Mouse (Mus musculus): Measurements from ENCODE around the gene Pif1. TPM values are rescaled to one million over a fixed set of nuclear protein-coding genes. Genes with fewer than 3 reads are reported as not detected.

The Pif1 gene
- total RNA-seq, 2 experiments from 2014 or later = 12.6 to 16.9 TPM

DNA sequence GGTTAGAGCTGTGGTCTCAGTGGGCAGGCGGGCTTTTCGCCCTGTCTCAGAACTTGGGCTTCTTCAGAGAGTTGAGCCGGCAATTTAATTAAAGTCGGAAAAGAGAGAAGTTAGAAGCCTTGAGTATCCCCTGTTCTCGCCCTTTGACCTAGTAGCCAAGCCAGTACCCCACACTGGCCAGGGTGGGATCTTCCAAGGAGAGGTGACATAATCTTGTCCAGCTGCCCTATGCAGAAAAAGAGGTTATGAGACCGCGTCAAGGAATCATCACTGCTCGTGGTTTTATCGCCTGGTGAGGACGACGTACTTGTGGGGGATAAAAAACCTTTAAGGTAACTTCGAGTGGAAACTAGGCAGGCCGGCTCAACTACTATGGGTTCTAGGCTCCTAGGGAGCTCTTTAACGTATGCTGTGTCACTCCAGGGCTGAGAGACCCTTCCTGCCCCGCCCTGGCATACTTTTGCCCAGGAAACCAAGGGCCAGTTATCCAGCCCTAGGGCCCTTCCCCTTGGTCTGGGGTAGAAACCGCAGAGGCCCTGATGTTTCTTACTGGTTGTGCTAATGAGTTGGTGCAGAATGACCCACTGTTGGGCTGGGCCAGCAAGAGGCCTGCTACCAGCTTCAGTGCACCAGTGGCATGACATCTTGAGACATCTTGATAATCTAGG lies 44.5 kb downstream of the Pif1 start:
- ATAC-seq (ENCODE audit: poor library complexity, severe bottlenecking) = no peak

DNA sequence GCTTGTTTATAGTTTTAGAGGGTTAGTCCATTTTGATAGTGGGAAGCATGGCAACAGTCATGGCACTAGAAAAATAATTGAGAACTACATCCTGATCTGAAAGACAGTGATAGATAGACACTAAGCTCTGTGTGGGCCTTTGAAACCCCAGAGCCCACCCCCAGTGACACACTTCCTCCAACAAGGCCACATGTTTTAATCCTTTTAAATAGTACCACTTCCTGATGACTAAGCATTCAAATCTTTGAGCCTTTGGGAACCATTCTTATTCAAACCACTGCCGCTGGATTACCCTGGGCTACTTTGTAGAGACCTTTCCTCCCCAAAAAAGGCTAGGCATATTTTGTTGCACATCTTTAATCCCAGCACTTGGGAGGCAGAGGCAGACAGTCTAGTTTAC lies 48.8 kb downstream of the Pif1 start:
- ATAC-seq (ENCODE audit: poor library complexity, severe bottlenecking) = no peak

DNA sequence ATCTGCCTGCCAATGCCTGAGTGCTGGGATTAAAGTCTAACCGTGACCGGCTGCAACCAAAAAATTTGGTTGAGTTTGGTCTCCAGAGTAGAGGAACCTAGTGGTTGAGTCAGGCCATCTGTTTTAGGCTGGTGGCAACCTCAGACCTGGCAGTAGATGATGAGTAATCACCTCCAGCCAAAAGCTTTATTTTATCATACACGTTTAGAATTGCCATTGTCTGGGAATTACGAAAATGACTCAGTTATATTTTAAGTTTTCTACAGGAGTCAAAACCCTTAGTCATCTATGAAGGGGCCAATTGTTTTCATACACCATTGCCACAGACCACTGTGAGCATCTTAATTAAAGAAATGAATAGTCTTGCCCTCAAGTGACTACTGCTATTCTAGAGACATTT lies 50.0 kb downstream of the Pif1 start:
- ATAC-seq (ENCODE audit: poor library complexity, severe bottlenecking) = no peak

DNA sequence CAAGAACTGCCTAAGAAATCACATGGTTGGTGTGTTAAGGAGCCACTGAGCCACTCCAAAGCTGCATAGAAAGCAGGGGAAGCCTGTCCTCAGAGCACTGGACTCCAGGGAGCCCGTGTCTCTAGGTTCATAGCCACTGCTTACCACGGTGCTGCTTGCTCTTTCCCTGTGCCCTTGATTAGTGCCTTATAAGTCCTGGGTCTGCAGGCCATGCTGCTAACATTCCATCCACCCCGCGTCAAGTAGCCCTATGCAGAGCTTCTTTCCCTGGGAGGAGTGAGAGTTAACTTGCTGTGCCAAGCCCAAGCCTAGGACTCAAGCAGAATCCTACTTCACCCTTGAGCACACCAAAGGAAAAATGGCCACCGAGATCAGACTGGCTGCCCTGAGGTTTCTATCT lies 52.1 kb downstream of the Pif1 start:
- ATAC-seq (ENCODE audit: poor library complexity, severe bottlenecking) = no peak

DNA sequence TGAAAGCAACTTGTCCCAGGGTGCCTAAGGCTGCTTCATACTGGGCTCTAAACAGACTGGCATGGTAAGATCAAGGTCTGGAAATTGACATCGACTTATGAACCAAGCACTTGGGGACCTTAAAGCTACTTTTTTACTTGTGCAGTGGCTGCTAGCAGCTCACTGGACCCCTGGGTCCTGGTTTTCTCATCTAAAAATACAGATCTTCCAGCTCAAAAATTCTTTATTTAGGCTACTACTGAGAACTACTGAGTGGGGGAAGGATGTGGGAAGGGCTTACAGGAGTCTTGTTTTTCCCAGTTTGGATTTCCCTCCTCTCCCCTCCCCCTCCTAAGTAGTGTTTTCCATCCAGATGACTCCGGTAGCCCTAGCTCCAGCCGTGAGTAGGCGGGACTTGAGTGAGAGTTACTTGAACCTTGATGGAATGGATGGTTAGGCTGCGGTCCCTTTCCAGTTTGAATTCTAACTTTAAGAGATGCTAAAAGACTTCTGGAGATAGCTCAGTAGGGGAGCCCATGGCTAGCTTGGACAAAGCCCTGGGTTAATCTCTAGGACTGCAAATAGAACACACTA lies 54.0 kb downstream of the Pif1 start:
- ATAC-seq (ENCODE audit: poor library complexity, severe bottlenecking) = no peak

DNA sequence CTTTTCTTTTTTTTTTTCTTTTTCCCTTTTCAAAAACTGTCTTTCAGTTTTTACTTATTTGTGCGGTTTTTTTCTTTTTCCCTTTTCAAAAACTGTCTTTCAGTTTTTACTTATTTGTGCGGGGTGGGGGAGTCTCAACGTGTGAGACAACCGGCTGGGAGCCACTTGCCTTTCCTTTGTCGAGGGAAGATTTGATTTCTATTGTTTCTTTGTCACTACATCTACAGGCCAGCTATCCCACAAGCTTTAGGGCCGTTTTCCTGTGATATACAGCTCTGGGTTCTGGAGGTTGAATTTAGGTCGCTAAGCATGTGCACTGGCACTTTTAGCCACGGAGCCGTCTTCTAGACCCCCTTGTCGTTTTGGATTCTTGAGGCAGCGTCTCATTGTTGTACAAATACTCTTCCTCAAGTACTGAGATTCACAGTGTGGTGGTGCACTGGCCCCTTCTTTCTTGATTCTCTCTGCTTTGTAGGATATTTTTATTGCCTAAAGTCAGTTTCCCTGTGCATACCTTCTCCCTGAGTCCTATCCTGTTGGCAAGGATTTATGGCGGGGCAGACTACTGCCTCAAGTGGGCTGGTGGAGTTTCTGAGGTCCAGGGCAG lies 54.6 kb downstream of the Pif1 start:
- ATAC-seq (ENCODE audit: poor library complexity, severe bottlenecking) = no peak

DNA sequence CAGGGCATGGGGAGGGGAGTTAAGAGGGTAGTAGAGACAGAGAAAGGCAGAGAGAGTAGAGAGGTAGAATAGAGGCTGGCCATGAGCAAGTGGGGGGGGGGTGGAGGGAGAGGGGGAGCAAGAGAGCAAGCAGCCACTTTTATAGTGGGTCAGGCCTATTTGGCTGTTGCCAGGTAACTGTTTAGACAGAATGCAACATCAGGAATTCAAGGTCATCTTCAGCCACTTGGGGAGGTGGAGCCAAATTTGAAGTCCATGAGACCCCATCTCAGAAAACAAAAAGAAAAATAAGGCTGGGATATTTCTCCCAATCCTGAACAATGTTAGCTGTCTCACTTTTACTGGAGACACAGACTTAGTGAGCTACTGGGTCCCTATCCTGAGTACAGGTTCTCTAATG lies 55.6 kb downstream of the Pif1 start:
- no peak for ATAC-seq (ENCODE audit: poor library complexity, severe bottlenecking)

DNA sequence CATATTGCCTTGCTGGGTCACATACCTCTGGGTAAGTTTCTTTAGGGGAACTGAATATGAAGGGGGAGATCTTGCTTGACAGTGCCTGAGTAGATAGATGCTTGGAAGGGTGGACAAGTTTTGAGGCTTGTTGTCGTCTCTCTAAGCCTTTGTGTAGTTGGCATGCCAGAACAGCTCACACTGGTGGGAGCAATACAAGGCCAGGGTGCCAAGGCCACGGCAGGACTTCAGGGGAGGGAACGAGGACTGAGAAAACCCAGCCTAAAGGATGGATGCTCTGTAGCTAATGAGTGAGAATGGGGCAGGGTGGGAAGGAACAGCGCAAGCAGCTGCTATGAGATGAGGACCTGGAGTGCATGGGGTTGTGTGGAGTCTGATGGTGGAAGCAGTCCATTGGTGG lies 58.0 kb downstream of the Pif1 start:
- no peak for ATAC-seq (ENCODE audit: poor library complexity, severe bottlenecking)

Other genes starting within 250 kb of the Pif1 start
- 14.3 and 15.6 TPM in 2 replicates for gene Pdcd7, start 241.1 kb upstream of the Pif1 start, total RNA-seq (2015)
- gene Pdcd7, start 241.1 kb upstream of the Pif1 start, total RNA-seq (2017) = 18.0 and 19.3 TPM in 2 replicates
- gene Ubap1l, start 226.1 kb upstream of the Pif1 start, total RNA-seq (2015) = 0.58 TPM in 1 of 2 replicates, not detected in the other
- 0.12 TPM in 1 of 2 replicates, not detected in the other for gene Ubap1l, start 226.1 kb upstream of the Pif1 start, total RNA-seq (2017)
- not detected in 2 replicates for gene Kbtbd13, start 195.5 kb upstream of the Pif1 start, total RNA-seq (2015)
- not detected in 2 replicates for gene Kbtbd13, start 195.5 kb upstream of the Pif1 start, total RNA-seq (2017)
- 0.25 TPM in 1 of 2 replicates, not detected in the other for gene Rasl12, start 188.7 kb upstream of the Pif1 start, total RNA-seq (2015)
- gene Rasl12, start 188.7 kb upstream of the Pif1 start, total RNA-seq (2017) = 0.07 and 0.41 TPM in 2 replicates
- gene Slc51b, start 164.2 kb upstream of the Pif1 start, total RNA-seq (2015) = not detected in 2 replicates
- not detected in 2 replicates for gene Slc51b, start 164.2 kb upstream of the Pif1 start, total RNA-seq (2017)
- gene Mtfmt, start 151.4 kb upstream of the Pif1 start, total RNA-seq (2015) = 12.2 and 20.5 TPM in 2 replicates
- 6.7 and 9.5 TPM in 2 replicates for gene Mtfmt, start 151.4 kb upstream of the Pif1 start, total RNA-seq (2017)
- gene Spg21, start 126.2 kb upstream of the Pif1 start, total RNA-seq (2015) = 80.8 and 81.1 TPM in 2 replicates
- 90.2 and 107 TPM in 2 replicates for gene Spg21, start 126.2 kb upstream of the Pif1 start, total RNA-seq (2017)
- gene Ankdd1a, start 67.0 kb upstream of the Pif1 start, total RNA-seq (2015) = not detected in 2 replicates
- gene Ankdd1a, start 67.0 kb upstream of the Pif1 start, total RNA-seq (2017) = 0.08 TPM in 1 of 2 replicates, not detected in the other
- 59.1 and 68.1 TPM in 2 replicates for gene Plekho2, start 7.1 kb upstream of the Pif1 start, total RNA-seq (2015)
- gene Plekho2, start 7.1 kb upstream of the Pif1 start, total RNA-seq (2017) = 52.5 and 60.6 TPM in 2 replicates
- 0.45 TPM in 1 of 2 replicates, not detected in the other for gene Rbpms2, start 42.5 kb downstream of the Pif1 start, total RNA-seq (2015)
- not detected in 2 replicates for gene Rbpms2, start 42.5 kb downstream of the Pif1 start, total RNA-seq (2017)
- gene Oaz2, start 80.8 kb downstream of the Pif1 start, total RNA-seq (2015) = 12.5 and 15.9 TPM in 2 replicates
- gene Oaz2, start 80.8 kb downstream of the Pif1 start, total RNA-seq (2017) = 40.2 and 43.9 TPM in 2 replicates
- 10.4 and 11.3 TPM in 2 replicates for gene Zfp609, start 240.4 kb downstream of the Pif1 start, total RNA-seq (2015)
- 2.6 and 3.3 TPM in 2 replicates for gene Zfp609, start 240.4 kb downstream of the Pif1 start, total RNA-seq (2017)

Measured in megakaryocyte, adult 5-6 weeks (primary cell).